Mouse (Mus musculus) embryo, embryonic 10.5 days (tissue): Measurements from ENCODE around the gene Nubpl.

Experiments used
- DNase-seq: peaks from one replicate; pipeline ENCODE4 v3.0.0-alpha.2; 2015; ENCODE audit warnings: low spot score

The Nubpl gene

GRCm38 (mm10) chr12:52328488-52328887 lies 231.0 kb downstream of the Nubpl start:
- no peak for DNase-seq

DNA sequence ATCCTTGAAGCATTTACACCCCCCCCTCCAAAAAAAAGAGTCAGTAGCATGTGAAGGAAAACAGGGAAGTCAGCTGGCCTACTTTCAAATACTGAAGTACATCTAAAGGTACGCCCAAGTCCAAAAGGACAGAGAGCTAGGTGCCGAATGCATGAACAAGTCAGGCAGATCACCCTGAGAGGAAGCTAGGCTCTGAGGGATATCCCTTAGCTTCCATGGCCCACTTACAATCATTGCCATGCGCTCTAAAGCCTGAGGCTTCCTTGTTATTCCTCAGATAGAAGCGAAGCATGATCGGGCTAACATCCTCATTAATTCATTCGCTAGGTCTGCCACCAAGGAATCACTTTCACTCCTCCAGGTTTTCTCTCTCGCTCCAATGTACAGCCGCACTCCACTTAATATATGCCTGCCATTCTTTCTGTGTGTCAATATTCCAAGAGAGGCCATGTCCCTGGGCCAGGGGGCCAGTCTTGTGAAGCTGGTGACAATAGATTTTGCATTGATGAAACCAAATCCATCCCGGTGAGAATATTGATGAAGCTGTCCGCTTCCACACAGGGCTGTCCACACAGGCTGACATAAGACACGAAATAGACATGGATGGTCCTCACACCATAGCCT lies 237.7 kb downstream of the Nubpl start:
- DNase-seq = no peak

GRCm38 (mm10) chr12:52338136-52338753 lies 240.7 kb downstream of the Nubpl start:
- DNase-seq = no peak

GRCm38 (mm10) chr12:52346611-52347010 lies 249.1 kb downstream of the Nubpl start:
- peak; percentile 36 for DNase-seq

GRCm38 (mm10) chr12:52350276-52350675 lies 252.7 kb downstream of the Nubpl start:
- no peak for DNase-seq

- DNase-seq = no peak
These were observed 261.9 kb downstream of the Nubpl start for GRCm38 (mm10) chr12:52359484-52359883.

DNA sequence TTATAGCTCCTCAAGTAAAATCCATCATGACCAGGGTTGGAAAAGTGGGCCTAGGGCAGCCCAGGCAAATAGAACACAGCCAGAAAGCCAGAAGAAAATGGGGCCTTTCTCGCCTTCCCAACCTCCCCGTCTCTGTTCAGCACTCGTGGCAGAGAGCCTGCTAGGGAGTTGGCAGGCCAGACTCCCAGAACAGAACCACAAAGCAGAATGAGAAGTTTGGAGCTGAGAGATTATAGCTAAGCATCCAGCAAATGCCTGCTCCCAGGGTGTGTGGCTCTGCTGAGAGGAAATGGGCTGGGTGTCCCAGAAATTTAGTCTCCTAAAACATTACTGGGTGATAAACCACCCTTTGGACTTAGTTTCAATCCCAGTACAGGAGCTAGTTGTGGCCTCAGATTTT lies 262.6 kb downstream of the Nubpl start:
- DNase-seq = no peak

DNA sequence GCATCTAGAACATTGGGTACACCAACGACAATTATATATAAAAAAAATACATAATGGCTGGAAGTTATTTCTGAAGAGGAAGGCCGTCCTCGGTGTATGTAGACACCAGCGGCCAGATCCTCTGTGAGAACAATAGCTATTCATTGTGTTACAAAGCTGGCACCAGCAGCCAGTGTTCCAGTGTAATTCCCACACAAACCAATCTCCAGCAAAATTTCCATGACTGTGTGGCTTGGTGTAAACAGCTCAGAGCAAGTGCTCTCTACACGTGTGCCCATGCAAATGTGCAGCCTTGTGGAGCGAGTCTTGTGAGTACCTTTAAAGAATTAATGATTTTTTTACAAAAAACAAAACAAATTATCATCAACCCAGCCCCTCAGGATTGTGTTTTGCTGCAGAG lies 263.7 kb downstream of the Nubpl start:
- DNase-seq = no peak
